Mouse (Mus musculus) heart, embryonic 15.5 days (tissue): ENCODE measurements around the gene Bbs2. TPM values are rescaled to one million over a fixed set of nuclear protein-coding genes. Genes with fewer than 3 reads are reported as not detected.

Source experiments
- ATAC-seq: fragments of 200-750 bp; cut with Nextera tagmentation; replicated peaks from 2 replicates; pipeline ENCODE4 v1.8.0; 2017; ENCODE audit warnings: low read depth, moderate TSS enrichment; ENCODE audit not compliant: insufficient number of reproducible peaks, insufficient read depth, low FRiP score
- H3K27ac ChIP-seq: fragments of 300-500 bp; sonication (generic); 2 replicates; pipeline ENCODE4 v1.5.1; 2015; ENCODE audit warnings: mild to moderate bottlenecking, inconsistent platforms
- H3K27me3 ChIP-seq: fragments of 300-500 bp; sonication (generic); 2 replicates; pipeline ENCODE4 v1.6.1; 2015; ENCODE audit warnings: inconsistent platforms
- H3K36me3 ChIP-seq: fragments of 300-500 bp; sonication (generic); 2 replicates; pipeline ENCODE4 v1.6.1; 2015; ENCODE audit warnings: mild to moderate bottlenecking, inconsistent platforms
- H3K4me1 ChIP-seq: fragments of 300-500 bp; sonication (generic); replicated peaks from 2 replicates; pipeline ENCODE4 v1.6.1; 2015; ENCODE audit warnings: inconsistent platforms
- H3K4me2 ChIP-seq: fragments of 300-500 bp; sonication (generic); 2 replicates; pipeline ENCODE4 v1.6.1; 2015; ENCODE audit warnings: inconsistent platforms, mild to moderate bottlenecking, moderate library complexity
- H3K4me3 ChIP-seq: fragments of 300-500 bp; sonication (generic); 2 replicates; pipeline ENCODE4 v1.5.1; 2015; ENCODE audit warnings: mild to moderate bottlenecking, inconsistent platforms
- H3K9ac ChIP-seq: fragments of 300-500 bp; sonication (generic); 2 replicates; pipeline ENCODE4 v1.6.1; 2015; ENCODE audit warnings: mild to moderate bottlenecking, inconsistent platforms
- H3K9me3 ChIP-seq: fragments of 300-500 bp; sonication (generic); replicated peaks from 2 replicates; pipeline ENCODE4 v1.6.1; 2016; ENCODE audit warnings: inconsistent platforms
- WGBS: fragments of 180-500 bp; shearing (Covaris S2); methylation state at CpG from one replicate; pipeline ENCODE4 v1.1.7; 2015; ENCODE audit warnings: mixed read lengths; 5-methylcytosine and 5-hydroxymethylcytosine counted together
- polyA plus RNA-seq: library from polyadenylated mRNA; unstranded; fragments of >200 nt; fragmentation: Nextera tagmentation; extraction: Ambion mirVana; gene quantifications from 2 replicates; pipeline ENCODE4 v1.2.1, GENCODE M21; 2015

Gene Bbs2
- polyA plus RNA-seq, 1 experiment from 2014 or later, result 8.0 TPM

DNA sequence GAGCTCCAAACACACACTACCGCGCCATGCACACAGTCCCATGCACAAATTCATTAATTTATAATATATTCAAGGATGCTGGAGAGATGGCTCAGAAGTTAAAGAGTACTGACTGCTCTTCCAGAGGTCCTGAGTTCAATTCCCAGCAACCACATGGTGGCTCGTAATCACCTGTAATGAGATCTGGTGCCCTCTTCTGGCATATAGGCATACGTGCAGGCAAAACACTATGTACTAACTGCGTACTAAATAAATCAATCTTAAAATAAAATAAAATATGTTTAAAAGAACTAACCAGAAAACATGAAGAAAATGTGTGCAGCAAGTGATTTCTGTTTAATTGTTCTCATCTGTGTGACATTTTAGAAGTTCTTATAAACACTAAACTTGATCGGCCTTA is 4.4 kb downstream of the Bbs2 start:
- Histone ChIP-seq H3K27ac (no peak overlapping the region), H3K27me3 (no peaks in the 10 kb centered on the region), H3K4me2 (no peak overlapping the region), H3K36me3 (no peaks in the 10 kb centered on the region), H3K9me3 (no peaks in the 10 kb centered on the region), H3K4me3 (no peak overlapping the region), H3K4me1 (peaks cover 14% of the 10 kb centered on the region), H3K9ac (no peak overlapping the region)
- 79% methylated on average over 6 of the region's 6 CpGs for WGBS
- no peak for ATAC-seq

DNA sequence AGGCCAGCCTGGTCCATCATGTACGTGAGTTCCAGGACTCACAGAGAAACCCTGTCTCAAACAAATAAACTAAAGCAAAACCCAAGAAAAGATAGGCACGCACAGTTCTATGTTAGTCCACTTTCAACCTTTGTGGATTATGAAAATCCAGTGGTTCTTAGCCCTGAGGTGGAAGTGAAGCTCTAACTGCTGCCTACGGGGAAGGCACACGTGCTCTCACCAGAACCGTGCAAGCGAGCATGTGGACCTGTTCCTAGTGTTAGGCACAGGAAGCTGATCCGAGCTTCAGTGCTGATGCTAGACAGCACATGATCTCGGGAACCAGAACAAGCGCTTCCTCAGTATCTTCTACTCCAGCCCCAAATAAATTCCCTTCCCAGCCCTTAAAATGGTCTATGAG is 5.9 kb downstream of the Bbs2 start:
- WGBS, result 77% methylated on average over 9 of the region's 9 CpGs
- no peaks in the 10 kb centered on the region for H3K27me3 ChIP-seq
- H3K36me3 ChIP-seq, result no peaks in the 10 kb centered on the region
- ATAC-seq, result no peak
- no peak overlapping the region for H3K27ac ChIP-seq
- H3K4me1 ChIP-seq, result peaks cover 11% of the 10 kb centered on the region
- no peak overlapping the region for H3K9ac ChIP-seq
- no peak overlapping the region for H3K4me2 ChIP-seq
- H3K4me3 ChIP-seq, result no peak overlapping the region
- H3K9me3 ChIP-seq, result no peaks in the 10 kb centered on the region

DNA sequence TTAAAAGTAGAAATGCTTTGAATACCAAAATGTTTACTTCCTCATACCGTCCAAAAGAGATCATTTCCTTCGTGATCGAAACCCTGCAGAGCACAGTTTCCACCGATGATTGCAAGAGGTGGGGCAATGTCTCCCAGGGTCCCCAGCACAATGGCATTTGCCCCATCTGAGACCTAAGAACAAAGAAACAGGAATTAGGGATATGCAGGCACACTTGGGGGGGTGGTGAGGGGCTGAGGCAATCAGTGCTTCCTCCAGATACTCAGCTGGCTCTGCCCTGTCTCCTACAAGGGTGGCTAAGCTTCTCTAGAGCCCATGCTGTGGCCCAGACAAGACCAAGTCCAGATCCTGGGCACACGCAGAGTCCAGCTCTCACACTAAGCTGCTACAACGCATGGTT is 9.0 kb downstream of the Bbs2 start:
- Histone ChIP-seq H3K27ac (no peak overlapping the region), H3K27me3 (no peaks in the 10 kb centered on the region), H3K4me2 (no peak overlapping the region), H3K36me3 (peaks cover 4% of the 10 kb centered on the region; the same call in 1 of the 2 replicates), H3K9ac (no peak overlapping the region), H3K4me3 (no peak overlapping the region), H3K9me3 (no peaks in the 10 kb centered on the region), H3K4me1 (peaks cover 5% of the 10 kb centered on the region; the same call in 1 of the 2 replicates)
- ATAC-seq, result no peak
- WGBS, result 64% methylated on average over 6 of the region's 6 CpGs

DNA sequence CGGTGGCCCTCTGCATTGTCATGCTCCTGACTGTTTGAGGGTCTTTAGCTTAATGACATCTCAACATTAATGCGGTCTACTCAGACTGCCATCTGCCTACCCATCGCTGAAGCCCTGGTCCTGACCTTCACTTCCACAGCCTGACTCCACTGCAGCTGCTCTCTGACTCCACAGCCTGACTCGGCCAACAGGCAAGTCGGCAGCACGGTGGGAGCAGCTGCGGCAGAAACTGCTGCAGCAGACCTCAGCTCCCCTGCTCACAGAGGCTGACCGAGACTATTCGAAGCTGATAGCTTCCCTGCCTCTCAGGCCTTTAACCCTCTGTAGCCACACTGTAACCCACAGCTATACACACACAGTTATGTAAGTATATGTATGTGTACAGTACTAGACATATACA is 10.8 kb downstream of the Bbs2 start:
- Histone ChIP-seq H3K9ac (no peak overlapping the region), H3K9me3 (no peaks in the 10 kb centered on the region), H3K36me3 (peaks cover 4% of the 10 kb centered on the region; the same call in 1 of the 2 replicates), H3K4me2 (no peak overlapping the region), H3K27me3 (no peaks in the 10 kb centered on the region), H3K4me3 (no peak overlapping the region), H3K27ac (no peak overlapping the region), H3K4me1 (no peaks in the 10 kb centered on the region)
- no peak for ATAC-seq
- whole genome bisulfite sequencing, result 77% methylated on average over 9 of the region's 9 CpGs

DNA sequence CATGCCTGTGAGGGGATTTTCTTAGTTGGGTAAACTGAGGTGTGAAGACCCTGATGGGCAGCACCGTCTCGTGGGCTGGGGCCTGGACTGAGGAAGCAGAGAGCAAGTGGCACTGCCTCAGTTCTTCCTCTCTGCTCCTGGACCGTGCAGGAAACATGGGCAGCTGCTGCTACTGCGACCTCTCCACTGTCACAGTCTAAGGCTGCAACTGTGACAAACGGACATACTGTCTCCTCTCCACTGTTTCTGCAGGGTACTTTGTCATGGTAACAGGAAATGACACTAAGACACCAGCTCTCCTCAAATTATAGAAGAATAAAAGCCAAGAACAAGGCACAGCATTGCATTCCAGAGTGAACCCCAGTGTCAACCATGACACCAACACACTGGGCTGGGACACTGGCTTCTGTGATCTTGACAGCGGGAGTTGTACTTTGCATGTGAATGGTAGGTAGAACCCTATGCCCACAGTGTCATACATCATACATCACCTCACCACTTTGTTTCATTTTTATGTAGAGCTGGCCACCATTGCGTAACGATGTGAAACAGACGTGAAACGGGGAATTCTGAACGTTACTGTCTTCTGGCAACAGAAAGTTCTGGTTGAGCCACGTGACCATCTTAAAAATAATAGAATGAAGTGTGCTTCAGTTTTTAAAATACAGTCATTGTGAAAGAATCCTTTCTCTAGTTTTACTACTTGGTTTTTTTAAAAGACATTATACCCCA is 22.1 kb downstream of the Bbs2 start:
- no peak for ATAC-seq
- H3K27me3 ChIP-seq, result no peaks in the 10 kb centered on the region
- no peak overlapping the region for H3K4me3 ChIP-seq
- no peak overlapping the region for H3K27ac ChIP-seq
- 83% methylated on average over 12 of the region's 12 CpGs for WGBS
- H3K4me1 ChIP-seq, result no peaks in the 10 kb centered on the region
- no peak overlapping the region for H3K4me2 ChIP-seq
- no peaks in the 10 kb centered on the region for H3K9me3 ChIP-seq
- no peak overlapping the region for H3K9ac ChIP-seq
- H3K36me3 ChIP-seq, result no peaks in the 10 kb centered on the region

DNA sequence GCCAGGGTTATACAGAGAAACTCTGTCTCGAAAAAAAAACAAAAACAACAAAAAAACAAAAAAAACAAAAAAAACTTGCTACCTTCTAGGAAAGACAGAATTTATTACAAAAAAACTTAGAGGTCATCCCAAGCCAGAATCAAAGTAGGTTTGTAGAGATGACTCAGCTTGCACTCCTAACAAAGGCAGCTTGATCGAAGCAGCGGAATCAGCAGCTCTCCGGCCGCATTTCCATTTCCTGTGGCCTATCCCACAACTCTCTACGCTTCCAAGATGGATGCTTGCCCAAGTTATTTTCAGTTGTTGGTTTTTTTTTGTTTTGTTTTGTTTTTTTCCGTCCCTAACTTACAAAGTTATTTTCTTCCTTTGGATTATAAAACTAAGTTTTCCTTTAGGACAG is 29.9 kb downstream of the Bbs2 start:
- 84% methylated on average over 7 of the region's 7 CpGs for WGBS
- H3K4me3 ChIP-seq, result no peak overlapping the region
- ATAC-seq, result no peak
- no peaks in the 10 kb centered on the region for H3K27me3 ChIP-seq
- H3K4me2 ChIP-seq, result no peak overlapping the region
- H3K9me3 ChIP-seq, result no peaks in the 10 kb centered on the region
- peaks cover 7% of the 10 kb centered on the region for H3K36me3 ChIP-seq
- H3K4me1 ChIP-seq, result no peaks in the 10 kb centered on the region
- no peak overlapping the region for H3K9ac ChIP-seq
- no peak overlapping the region for H3K27ac ChIP-seq

DNA sequence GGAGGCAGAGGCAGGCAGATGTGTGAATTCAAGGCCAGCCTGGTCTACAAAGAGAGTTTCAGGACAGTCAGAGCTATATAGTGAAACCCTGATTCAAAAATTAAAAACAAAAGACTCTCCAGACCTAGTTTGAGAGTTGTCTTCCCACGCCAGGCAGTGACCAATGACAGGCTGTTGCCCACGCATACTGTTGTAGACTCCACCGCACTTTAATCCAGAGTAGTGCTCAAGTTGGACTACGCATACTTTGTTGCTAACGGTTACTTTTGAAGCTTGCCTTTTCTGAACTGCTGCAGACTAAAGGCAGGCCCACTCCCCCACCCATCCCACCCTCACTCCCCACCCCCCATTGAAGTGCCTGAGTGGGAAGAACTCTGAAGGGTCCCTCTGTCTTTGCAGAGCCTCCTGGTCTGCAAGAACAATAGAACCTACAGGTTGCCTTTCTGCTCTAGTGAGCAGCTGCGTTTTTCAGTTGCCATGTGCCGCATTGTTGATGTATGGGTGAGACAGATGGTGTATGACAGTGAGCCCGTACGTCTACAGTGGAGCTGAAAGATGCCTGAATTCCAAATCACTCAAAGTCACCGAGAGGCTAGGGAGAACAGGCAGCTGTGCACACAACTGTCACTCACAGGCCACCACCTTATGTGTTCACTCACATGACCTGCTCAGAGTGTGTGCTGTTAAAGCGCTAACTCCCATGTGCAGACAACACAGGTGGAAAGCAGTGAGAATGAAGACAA is 32.4 kb downstream of the Bbs2 start:
- no peak overlapping the region for H3K4me2 ChIP-seq
- H3K9me3 ChIP-seq, result no peaks in the 10 kb centered on the region
- WGBS, result 75% methylated on average over 11 of the region's 11 CpGs
- H3K27ac ChIP-seq, result no peak overlapping the region
- H3K9ac ChIP-seq, result no peak overlapping the region
- no peaks in the 10 kb centered on the region for H3K27me3 ChIP-seq
- no peak for ATAC-seq
- H3K36me3 ChIP-seq, result peaks cover 21% of the 10 kb centered on the region
- no peaks in the 10 kb centered on the region for H3K4me1 ChIP-seq
- no peak overlapping the region for H3K4me3 ChIP-seq

DNA sequence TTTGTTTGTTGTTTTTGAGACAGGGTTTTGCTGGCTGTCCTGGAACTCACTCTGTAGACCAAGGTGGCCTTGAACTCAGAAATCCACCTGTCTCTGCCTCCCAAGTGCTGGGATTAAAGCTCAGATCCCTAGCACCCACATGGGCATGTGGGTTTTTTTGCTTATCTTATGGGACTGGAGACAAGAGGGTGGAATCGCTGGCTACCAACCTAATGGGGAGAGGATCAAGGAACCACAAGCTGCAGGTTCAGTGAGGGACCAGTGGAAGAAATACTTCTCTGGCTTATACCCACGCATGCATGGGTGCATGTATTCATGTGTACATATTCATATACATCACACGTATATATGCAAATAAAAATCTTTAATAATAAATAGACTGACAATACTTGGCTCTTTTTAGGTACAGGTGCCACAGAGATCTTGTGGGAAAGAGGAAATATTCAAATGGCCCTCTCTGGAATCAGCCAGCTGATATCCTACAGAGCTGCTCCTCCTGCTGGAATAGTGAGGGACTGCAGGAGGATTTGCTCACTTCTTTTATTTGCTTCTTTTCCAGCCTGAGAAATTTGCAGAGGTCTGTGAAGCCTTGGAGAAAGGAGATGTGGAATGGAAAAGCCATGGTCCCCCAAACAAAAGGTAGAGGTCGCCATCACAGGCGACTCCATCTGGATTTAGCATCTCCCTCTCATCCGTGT is 41.4 kb downstream of the Bbs2 start:
- WGBS, result 62% methylated on average over 6 of the region's 6 CpGs
- Histone ChIP-seq H3K36me3 (peaks cover 31% of the 10 kb centered on the region; the same call in 1 of the 2 replicates), H3K27me3 (no peaks in the 10 kb centered on the region), H3K4me1 (no peaks in the 10 kb centered on the region), H3K4me3 (no peak overlapping the region), H3K9ac (no peak overlapping the region), H3K9me3 (no peaks in the 10 kb centered on the region), H3K27ac (no peak overlapping the region), H3K4me2 (no peak overlapping the region)
- no peak for ATAC-seq

DNA sequence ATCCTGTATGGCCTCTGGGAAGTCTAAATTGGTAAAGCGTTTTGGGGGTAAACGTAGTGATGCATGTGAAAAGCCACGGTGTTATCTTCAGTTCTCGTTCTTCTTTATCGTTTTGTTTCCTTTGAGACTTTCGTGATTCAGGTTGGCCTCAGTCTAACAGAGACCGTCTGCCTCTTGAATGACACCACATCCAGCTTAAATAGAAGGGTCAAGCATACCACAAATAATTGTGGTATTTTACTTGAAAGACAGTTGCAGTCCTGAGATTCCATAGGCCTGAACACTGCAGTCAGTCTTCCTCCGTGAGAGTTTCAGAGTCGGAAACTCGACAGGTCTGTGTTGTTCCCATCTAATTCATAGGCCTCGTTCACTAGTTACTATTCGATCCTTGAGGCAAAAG is 46.0 kb downstream of the Bbs2 start:
- 67% methylated on average over 12 of the region's 12 CpGs for WGBS
- H3K36me3 ChIP-seq, result peaks cover 16% of the 10 kb centered on the region; the same call in 1 of the 2 replicates
- no peak for ATAC-seq

DNA sequence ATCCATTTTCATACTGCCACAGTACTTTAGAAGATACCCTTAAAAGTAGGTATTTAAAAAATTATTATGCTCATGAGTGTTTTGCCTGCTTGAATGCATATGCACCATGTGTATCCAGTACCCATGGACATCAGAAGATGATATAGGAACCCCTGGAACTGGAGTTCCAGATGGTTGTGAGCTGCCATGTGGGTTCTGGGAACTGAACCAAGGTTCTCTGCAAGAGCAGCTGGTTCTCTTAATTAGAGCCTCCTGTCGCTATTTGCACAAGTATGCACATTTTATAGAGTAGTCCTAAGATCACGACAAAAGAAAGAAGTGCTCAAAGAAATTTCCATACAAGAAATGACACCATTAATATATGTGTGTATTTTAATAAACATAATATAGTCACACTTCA is 50.9 kb downstream of the Bbs2 start:
- no peak overlapping the region for H3K4me2 ChIP-seq
- H3K36me3 ChIP-seq, result 0 out of 2 replicates have a peak, but pooled peaks cover 6% of the 10 kb centered on the region
- H3K27ac ChIP-seq, result no peak overlapping the region
- no peaks in the 10 kb centered on the region for H3K9me3 ChIP-seq
- no peak for ATAC-seq
- 87% methylated on average over 2 of the region's 2 CpGs for whole genome bisulfite sequencing
- H3K27me3 ChIP-seq, result no peaks in the 10 kb centered on the region
- no peaks in the 10 kb centered on the region for H3K4me1 ChIP-seq
- no peak overlapping the region for H3K4me3 ChIP-seq
- H3K9ac ChIP-seq, result no peak overlapping the region

More for the DNA sequence above, 46.0 kb downstream of the Bbs2 start:
- Histone ChIP-seq H3K27me3 (no peaks in the 10 kb centered on the region), H3K27ac (no peak overlapping the region), H3K4me1 (no peaks in the 10 kb centered on the region), H3K4me2 (no peak overlapping the region), H3K9ac (no peak overlapping the region), H3K9me3 (no peaks in the 10 kb centered on the region), H3K4me3 (no peak overlapping the region)

DNA sequence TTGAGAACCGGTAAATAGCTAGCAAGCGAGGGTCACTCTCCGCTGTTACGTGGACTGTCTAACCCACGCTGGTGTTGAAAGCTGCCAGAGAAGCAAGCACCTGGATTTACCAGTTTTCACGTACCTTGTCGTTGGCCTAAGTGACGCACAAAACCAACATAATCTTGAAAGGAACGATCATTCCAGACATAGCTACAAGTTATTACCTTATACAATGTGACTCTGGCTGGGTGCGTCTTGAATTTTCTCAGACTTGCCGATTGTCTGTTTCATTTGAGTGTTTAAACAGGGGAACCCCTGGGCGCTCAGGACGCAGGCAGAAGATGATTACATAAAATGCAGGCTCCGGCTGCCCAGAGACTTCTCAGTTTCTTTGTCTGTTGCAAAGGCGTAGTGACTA is 60.9 kb downstream of the Bbs2 start:
- H3K27ac ChIP-seq, result 0 out of 2 replicates have a peak overlapping the region, but pooled peaks have one; percentile 58
- no peaks in the 10 kb centered on the region for H3K36me3 ChIP-seq
- 8% methylated on average over 15 of the region's 15 CpGs for WGBS
- no peaks in the 10 kb centered on the region for H3K9me3 ChIP-seq
- peak overlapping the region; percentile 85 for H3K4me2 ChIP-seq
- peaks cover 27% of the 10 kb centered on the region for H3K4me1 ChIP-seq
- H3K4me3 ChIP-seq, result peak overlapping the region; percentile 81
- peak overlapping the region; percentile 68 for H3K9ac ChIP-seq
- ATAC-seq, result no peak
- no peaks in the 10 kb centered on the region for H3K27me3 ChIP-seq
